Mouse (Mus musculus) spleen, postnatal 10 days (tissue): Measurements from ENCODE around the gene Itfg1.
A peak's percentile ranks its signal among the peaks of the same experiment; 100 is the strongest.
"Not testable (repeated sequence)": the region's sequence is repeated elsewhere in the genome, so short reads cannot be mapped to it uniquely, and the experiment has no call there.

Experiments used
- DNase-seq, 2 experiments: peaks; one replicate each; pipeline ENCODE4 v3.0.0; 2021 to 2022; ENCODE audit warnings: low spot score in 2 of 2

Itfg1 gene

GRCm38 (mm10) chr8:85840657-85841488 is at the start of gene Itfg1, which contains the start of gene Phkb:
TSS of gene Itfg1 (minus strand) at chr8:85840921.
TSS of gene Phkb (plus strand) at chr8:85840959.
- DNase-seq, result peak; percentile 95 to 97

GRCm38 (mm10) chr8:85884811-85885210 is 44.1 kb upstream of the Itfg1 start:
- no peak for DNase-seq

GRCm38 (mm10) chr8:85879624-85880023 is 38.9 kb upstream of the Itfg1 start:
- DNase-seq, result no peak

GRCm38 (mm10) chr8:85877976-85878375 is 37.3 kb upstream of the Itfg1 start:
- no peak for DNase-seq

- DNase-seq, result no peak
Observed at GRCm38 (mm10) chr8:85871660-85872059, 30.9 kb upstream of the Itfg1 start.

GRCm38 (mm10) chr8:85862381-85862780 is 21.7 kb upstream of the Itfg1 start:
- no peak for DNase-seq

- DNase-seq, result no peak
Observed at GRCm38 (mm10) chr8:85860612-85861011, 19.9 kb upstream of the Itfg1 start.

GRCm38 (mm10) chr8:85857227-85857896 is 16.6 kb upstream of the Itfg1 start:
- DNase-seq, result not testable (repeated sequence)

GRCm38 (mm10) chr8:85854220-85855123 is 13.8 kb upstream of the Itfg1 start:
- no peak for DNase-seq

- no peak for DNase-seq
Observed at GRCm38 (mm10) chr8:85845887-85846286, 5.2 kb upstream of the Itfg1 start.

GRCm38 (mm10) chr8:85841489-85841795 is 721 bp upstream of the Itfg1 start:
- peak in 1 of 2 experiments; percentile 9 for DNase-seq

- DNase-seq, result peak in 1 of 2 experiments; percentile 14
Observed at GRCm38 (mm10) chr8:85839916-85840656, 635 bp downstream of the Itfg1 start.

GRCm38 (mm10) chr8:85813621-85814020 is 27.1 kb downstream of the Itfg1 start:
- DNase-seq, result no peak

- no peak for DNase-seq
Observed at GRCm38 (mm10) chr8:85801408-85801807, 39.3 kb downstream of the Itfg1 start.

GRCm38 (mm10) chr8:85800164-85800563 is 40.6 kb downstream of the Itfg1 start:
- no peak for DNase-seq

GRCm38 (mm10) chr8:85796392-85796791 is 44.3 kb downstream of the Itfg1 start:
- DNase-seq, result not testable (repeated sequence)

- DNase-seq, result no peak
Observed at GRCm38 (mm10) chr8:85788341-85788740, 52.4 kb downstream of the Itfg1 start.

GRCm38 (mm10) chr8:85787909-85788308 is 52.8 kb downstream of the Itfg1 start:
- DNase-seq, result no peak

GRCm38 (mm10) chr8:85785506-85785905 is 55.2 kb downstream of the Itfg1 start:
- no peak for DNase-seq

- no peak for DNase-seq
Observed at GRCm38 (mm10) chr8:85783871-85784270, 56.9 kb downstream of the Itfg1 start.

GRCm38 (mm10) chr8:85780091-85780490 is 60.6 kb downstream of the Itfg1 start:
- no peak for DNase-seq
